Mouse (Mus musculus): Measurements from ENCODE around the gene Gm9999.

DNA sequence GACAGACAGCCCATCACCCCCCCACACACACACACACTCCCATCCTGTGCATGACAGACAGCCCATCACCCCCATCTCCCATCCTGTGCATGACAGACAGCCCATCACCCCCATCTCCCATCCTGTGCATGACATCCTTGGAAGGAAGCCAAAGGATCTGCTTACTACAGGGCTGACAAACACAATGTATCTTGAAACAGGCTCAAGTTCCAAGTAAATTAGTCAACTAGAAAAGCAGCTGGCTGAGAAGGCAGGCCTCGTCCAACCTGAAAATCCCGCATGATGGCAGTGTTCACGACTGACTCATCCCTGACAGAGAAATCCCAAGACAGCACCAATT lies 17.2 kb downstream of the Gm9999 start:
- no peak for TF ChIP-seq POLR2A (IDR thresholded peaks at IDR 0.05; ENCODE audit: control insufficient read depth, low read depth, low read length)
- TF ChIP-seq CTCF (IDR thresholded peaks at IDR 0.05; ENCODE audit: control insufficient read depth, insufficient read depth, insufficient replicate concordance, low read depth, low read length) = no peak

All from testis, adult 2 months (tissue).